Mouse (Mus musculus) brown adipose tissue, adult 24 weeks (tissue): ENCODE data around the gene Tmeff2. TPM values are rescaled to one million over a fixed set of nuclear protein-coding genes. Genes with fewer than 3 reads are reported as not detected.

Source experiments
- H3K27ac ChIP-seq: fragments of 200-500 bp; replicated peaks from 2 replicates; pipeline ENCODE4 v1.5.1; 2012; ENCODE audit warnings: low read depth, mild to moderate bottlenecking, low read length
- H3K4me1 ChIP-seq: fragments of 200-500 bp; 2 replicates; pipeline ENCODE4 v1.6.1; 2012; ENCODE audit warnings: low read length, mixed read lengths; ENCODE audit not compliant: control insufficient read depth, insufficient read depth, insufficient read length
- H3K4me3 ChIP-seq: fragments of 200-500 bp; 2 replicates; pipeline ENCODE4 v1.5.1; 2012; ENCODE audit warnings: low read depth, mild to moderate bottlenecking, low read length, moderate library complexity; ENCODE audit not compliant: insufficient read depth
- polyA plus RNA-seq: library from polyadenylated mRNA; stranded (reverse); fragments of >200 nt; gene quantifications from 2 replicates; pipeline ENCODE4 v1.2.4, GENCODE M21; 2012; ENCODE audit not compliant: missing spikeins, insufficient read depth, insufficient read length

Tmeff2 gene
- polyA plus RNA-seq, 1 experiment = 3.9 TPM

DNA sequence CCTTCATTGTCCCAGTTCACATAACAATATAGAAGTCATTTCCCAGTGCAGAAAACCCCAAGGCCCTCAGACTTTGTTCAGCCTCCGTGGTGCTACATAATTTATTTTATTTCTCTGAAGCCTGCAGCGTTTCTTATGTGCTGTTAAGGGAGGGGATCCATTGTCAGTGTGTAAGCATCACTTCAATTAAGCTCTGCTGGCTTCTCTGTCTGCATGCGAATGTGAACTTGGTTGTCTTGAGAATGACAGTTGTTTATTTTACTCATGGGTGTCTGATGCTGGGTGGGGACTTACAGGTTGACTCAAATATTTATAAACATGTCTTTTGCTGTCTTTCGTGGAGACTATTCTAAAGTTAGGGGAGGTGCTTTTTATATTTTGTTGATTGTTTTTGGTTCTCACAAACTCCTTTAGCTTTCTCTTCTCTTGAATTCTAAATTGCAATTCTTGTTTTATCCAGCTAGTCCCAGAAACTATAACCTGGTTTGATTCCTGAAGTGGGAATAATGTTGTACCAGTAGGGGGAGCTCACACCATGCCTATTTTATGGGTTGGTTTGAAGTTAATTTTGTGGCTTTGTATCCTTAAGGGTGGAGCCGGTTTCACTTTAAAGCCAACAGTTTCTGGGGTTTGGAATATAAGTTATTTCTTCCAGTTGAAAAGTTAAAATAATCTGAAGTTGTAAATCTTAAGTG, 61.7 kb downstream of the Tmeff2 start:
- Histone ChIP-seq H3K4me3 (no peak overlapping the region), H3K27ac (peak overlapping the region; percentile 65; the same call in 1 of the 2 replicates), H3K4me1 (0 out of 2 replicates have a peak, but pooled peaks cover 6% of the 10 kb centered on the region)

DNA sequence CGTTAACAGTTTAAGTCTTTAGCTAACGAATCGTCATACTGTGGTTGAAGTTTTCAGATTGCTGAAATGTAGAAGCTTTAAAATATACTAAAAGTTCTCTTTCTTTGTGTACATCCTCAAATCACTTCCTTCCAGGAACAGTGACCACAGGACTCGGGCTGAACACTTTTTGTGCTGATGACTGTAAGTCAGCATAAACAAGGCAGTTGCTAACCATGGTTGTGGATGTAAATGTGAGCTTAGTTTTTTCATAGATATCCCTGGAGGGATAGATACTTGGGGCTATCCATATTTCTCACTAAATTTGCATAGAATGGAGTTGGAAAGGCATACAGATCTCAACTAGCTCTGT, 62.2 kb downstream of the Tmeff2 start:
- Histone ChIP-seq H3K4me3 (no peak overlapping the region), H3K27ac (peak overlapping the region; percentile 65)

DNA sequence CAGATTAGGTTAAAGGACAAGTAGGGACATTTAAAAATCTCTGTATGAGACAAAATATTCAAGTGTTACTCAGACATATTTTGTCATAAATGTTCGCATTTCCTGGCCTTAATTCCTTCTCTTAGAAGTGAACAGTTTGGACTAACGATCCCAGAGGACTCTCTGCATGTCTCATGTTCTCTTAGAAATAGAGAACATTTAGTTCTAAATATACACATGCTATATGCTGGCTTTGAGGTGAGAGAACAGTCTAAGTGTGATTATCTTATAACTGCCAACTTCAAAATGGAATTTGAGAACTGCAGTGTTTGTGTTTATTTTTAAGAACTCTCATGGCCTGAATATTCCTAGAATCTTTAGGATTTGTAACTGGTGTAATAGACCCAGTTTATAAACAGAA, 69.2 kb downstream of the Tmeff2 start:
- Histone ChIP-seq H3K4me1 (no peaks in the 10 kb centered on the region), H3K27ac (no peak overlapping the region), H3K4me3 (no peak overlapping the region)

More for the DNA sequence above, 62.2 kb downstream of the Tmeff2 start:
- H3K4me1 ChIP-seq = 0 out of 2 replicates have a peak, but pooled peaks cover 6% of the 10 kb centered on the region

DNA sequence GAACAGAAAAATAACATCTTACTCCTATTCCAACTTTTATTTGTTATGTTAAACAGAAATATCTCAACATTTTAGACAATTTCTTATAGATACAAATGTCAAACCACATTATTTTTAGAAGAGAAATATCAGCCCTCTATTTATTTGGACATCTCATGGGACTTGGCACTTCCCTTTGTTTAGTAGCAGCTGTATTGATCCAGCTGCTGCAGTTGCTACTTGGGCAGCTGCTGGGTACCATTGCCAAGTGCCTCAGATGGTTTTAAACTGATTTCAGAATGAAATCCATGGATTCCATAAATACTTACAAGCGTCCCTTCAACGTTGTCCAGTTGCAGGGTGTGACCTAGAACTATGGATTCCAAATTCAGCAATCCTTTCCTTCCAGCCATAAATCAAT, 70.4 kb downstream of the Tmeff2 start:
- Histone ChIP-seq H3K4me1 (no peaks in the 10 kb centered on the region), H3K27ac (no peak overlapping the region), H3K4me3 (no peak overlapping the region)

- no peak overlapping the region for H3K27ac ChIP-seq
- H3K4me1 ChIP-seq = no peaks in the 10 kb centered on the region
- H3K4me3 ChIP-seq = no peak overlapping the region
Observed at GRCm38 (mm10) chr1:50972509-50973436, 72.3 kb downstream of the Tmeff2 start.

- no peak overlapping the region for H3K27ac ChIP-seq
- no peak overlapping the region for H3K4me3 ChIP-seq
Observed at GRCm38 (mm10) chr1:50979358-50980081, 79.1 kb downstream of the Tmeff2 start.

DNA sequence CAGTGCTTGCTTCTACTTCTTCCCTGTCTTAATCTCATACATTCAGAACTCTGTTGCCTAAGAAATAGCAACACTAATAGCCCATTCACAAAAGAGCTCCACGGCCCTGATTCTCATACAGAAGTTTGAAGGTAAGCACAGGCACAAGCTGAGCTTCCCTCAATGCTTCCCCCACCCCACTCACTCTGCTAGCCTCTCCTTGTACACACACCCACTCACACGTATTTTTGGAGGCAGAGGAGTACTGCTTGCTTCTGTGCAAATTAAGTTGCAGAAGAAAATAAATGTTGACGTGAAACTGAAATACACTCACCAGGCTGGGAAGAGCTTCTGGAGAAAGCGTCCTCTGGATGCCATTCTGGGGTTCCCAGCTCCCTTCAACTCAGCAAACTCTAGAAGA, 80.1 kb downstream of the Tmeff2 start:
- Histone ChIP-seq H3K27ac (no peak overlapping the region), H3K4me1 (no peaks in the 10 kb centered on the region), H3K4me3 (no peak overlapping the region)

More at GRCm38 (mm10) chr1:50979358-50980081, 79.1 kb downstream of the Tmeff2 start:
- no peaks in the 10 kb centered on the region for H3K4me1 ChIP-seq

DNA sequence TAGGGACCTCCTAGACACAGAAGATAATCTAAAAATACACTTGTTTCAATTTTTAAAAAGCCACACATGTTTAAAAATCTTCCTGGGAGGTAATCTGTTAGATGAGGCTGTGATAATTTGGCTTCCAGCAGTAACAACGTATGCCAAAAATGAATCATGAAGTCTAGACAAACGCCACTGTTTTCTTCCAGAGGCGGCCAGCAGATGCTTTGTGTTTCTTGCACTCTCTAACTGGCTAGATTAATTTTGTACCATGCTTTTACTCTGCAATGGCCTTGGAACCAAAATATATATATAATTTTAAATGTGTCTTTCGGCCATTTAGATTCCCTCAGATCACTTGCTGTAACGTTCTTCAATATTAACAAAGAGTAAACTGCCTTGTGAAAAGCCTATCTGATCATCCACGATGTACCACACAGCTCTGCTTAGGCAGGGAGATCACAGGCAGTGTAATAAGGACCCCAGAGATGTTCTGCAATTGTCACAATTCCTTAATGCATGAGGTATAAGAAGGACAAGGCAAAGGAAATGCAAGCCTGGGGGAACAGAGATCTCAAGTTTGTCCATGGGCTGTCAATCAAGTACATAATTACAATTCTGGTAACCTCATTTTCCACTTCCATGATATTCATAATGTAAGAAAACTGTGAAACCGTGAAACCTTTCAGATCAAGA, 80.8 kb downstream of the Tmeff2 start:
- Histone ChIP-seq H3K27ac (no peak overlapping the region), H3K4me1 (no peaks in the 10 kb centered on the region), H3K4me3 (no peak overlapping the region)

DNA sequence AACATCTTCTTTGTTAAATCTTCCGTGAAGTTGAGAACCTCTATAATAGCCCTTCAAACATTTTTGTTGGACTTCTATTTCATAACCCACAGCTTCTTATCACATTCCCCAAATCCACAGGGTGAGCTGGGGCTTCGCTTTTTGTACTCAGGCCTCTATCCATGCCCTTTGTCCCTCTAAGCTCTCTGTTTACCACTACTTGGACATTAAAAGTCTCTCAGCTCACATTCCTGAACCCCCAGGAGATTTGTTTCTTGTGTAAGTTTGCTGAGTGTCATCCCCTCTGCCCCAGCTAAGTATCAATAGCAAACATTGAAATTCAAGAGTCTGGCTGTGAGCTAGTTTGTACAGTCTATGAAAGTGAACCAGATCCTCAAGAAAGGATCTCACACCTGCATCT, 90.2 kb downstream of the Tmeff2 start:
- Histone ChIP-seq H3K4me1 (peaks cover 4% of the 10 kb centered on the region; the same call in 1 of the 2 replicates), H3K27ac (0 out of 2 replicates have a peak overlapping the region, but pooled peaks have one; percentile 5), H3K4me3 (no peak overlapping the region)

GRCm38 (mm10) chr1:50994505-50994904, 94.1 kb downstream of the Tmeff2 start:
- Histone ChIP-seq H3K4me3 (no peak overlapping the region), H3K27ac (no peak overlapping the region), H3K4me1 (peaks cover 2% of the 10 kb centered on the region)

- no peak overlapping the region for H3K27ac ChIP-seq
- no peak overlapping the region for H3K4me3 ChIP-seq
- H3K4me1 ChIP-seq = no peaks in the 10 kb centered on the region; the same call in 1 of the 2 replicates
Observed at GRCm38 (mm10) chr1:50999793-51000192, 99.3 kb downstream of the Tmeff2 start.

- Histone ChIP-seq H3K4me1 (no peaks in the 10 kb centered on the region), H3K27ac (no peak overlapping the region), H3K4me3 (no peak overlapping the region)
Observed at GRCm38 (mm10) chr1:51008344-51008743, 107.9 kb downstream of the Tmeff2 start.

DNA sequence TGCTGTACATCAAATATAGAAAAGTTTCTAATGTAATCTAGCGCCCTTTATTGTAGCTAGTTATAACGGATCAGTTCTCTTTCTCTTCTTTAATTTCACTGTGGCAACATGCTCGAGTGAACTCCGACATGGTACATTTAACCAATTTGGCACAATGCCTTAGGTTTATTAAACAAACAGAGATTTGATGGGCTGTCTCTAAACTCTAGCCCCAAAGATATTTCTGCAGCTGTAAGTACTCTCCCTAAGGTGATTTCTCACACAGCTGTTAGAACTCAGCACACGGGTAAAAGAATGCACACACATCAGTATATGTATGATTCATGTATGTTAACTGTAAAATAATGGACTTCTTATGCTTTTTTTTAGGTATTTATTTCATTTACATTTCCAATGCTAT, 139.8 kb downstream of the Tmeff2 start:
- H3K27ac ChIP-seq = no peak overlapping the region
- H3K4me3 ChIP-seq = no peak overlapping the region
- H3K4me1 ChIP-seq = no peaks in the 10 kb centered on the region

DNA sequence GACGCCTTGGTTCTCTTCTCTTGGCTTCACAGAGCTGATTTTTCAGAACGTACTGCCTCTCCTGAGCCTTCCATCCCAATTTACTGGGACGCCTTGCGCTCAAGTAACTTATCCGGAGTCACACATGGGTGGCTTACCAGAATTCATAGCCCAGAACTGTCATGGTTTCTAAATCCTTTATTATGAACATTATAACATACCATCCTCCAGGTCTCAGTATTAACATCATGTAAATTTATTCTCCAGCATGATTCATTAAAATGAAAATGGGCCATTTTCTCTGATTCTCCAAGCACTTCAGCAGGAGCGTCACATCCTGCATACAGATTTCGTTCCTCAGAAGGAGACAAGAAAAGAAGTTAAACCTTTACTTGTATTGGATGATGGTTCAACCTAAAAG, 144.4 kb downstream of the Tmeff2 start:
- Histone ChIP-seq H3K27ac (no peak overlapping the region), H3K4me1 (no peaks in the 10 kb centered on the region), H3K4me3 (no peak overlapping the region)
